Mouse (Mus musculus): ENCODE measurements around the gene Hps4.
"Not testable (repeated sequence)": the region's sequence is repeated elsewhere in the genome, so short reads cannot be mapped to it uniquely, and the experiment has no call there.

Gene Hps4

DNA sequence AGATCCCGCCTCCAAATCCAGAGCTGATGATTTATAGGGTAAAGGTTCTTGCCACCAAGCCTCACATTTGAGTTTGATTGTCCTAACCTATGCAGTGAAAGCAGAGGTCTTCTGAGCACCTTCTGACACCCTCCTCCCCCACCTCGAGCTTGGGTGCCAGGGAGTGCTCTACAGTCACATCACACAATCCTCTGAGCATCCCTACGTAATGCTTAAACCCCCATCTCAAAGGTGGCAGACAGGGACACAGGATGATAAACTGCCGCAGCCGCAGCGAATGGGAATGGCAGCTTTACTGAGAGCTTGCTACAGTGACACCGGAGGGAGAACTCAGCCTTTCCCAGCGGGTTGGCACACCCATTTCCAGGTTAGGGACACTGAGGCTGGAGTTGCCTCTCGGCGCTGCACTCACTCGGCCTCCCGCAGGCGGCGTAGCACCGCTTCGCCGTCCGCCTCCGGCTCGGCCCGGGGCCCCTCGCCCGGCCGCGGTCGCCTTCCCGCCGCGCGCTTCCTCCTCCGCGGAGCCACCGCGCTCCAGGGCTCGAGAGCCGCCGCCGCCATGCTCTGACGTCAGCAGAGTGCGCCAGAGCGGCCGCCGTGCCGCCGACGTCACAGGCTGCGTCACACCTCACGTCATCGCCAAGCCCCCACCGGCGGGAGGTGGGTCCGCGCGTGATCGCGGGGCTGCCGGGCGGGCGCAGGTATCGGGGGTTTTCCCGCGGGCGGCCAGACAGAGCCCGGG lies at the start of gene Hps4, which contains the start of gene Srrd:
Gene Hps4 (plus strand): TSS at position 621 of the 742 bp plus-strand sequence.
Gene Srrd (minus strand): TSS at position 578 of the 742 bp plus-strand sequence.
- peak; percentile 82 to 93 for DNase-seq (ENCODE audit: low spot score in 2 of 2)

DNA sequence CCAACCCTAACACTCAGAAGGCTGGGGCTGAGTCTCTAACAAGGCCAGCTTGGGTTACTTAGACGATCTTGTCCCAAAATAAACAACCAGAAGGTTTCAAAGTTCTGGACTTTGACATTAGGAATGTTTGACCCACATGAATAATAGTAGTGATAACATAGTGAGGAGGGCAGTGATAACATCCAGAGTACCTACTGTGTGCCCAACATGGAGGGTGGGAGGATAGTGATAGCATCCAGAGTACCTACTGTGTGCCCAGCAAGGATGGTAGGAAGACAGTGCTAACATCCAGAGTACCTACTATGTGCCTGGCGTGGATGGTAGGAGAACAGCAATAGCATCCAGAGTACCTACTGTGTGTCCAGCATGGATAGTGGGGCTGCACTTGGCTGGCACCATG lies 49.1 kb upstream of the Hps4 start:
- DNase-seq (ENCODE audit: low spot score in 2 of 2): no peak

DNA sequence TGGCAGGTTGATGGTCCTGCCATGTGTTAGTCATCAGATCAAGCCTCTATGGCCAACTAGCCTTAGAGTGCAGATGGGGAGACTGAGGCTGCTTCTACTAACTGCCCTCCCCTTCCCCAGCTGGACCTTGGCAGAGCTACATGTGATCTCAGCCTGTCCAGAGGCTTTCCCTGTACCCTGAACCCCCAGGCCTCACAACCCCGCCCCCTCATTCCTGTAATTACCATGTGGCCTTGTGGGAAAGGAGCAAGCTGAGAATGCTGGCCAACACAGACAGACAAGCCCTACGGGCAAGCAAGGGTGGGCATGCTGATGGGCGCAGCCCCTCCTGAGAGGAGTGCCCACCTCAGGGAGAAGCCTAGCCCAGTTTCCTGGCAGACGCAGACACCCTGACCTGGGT lies 48.2 kb upstream of the Hps4 start:
- DNase-seq (ENCODE audit: low spot score in 2 of 2): no peak

DNA sequence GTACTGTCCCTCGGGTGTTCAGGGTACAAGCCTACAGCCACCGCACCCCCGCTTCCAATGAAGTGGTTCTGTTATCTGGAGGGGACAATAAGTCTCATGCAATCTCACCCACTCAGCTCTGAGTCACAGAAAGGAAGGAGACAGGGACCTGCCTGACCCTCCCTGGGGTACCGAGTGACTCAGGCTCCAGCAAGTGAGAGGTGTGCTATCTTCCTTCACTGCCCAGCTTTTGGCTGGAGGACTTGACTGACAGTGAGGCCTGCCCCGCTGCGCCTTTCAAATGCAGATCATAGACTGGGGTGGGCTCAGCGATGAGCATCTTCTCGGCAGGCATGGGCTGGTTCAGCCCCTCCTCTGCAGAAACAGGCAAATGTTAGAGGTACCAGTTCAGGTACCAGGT lies 47.7 kb upstream of the Hps4 start:
- DNase-seq (ENCODE audit: low spot score in 2 of 2): no peak

DNA sequence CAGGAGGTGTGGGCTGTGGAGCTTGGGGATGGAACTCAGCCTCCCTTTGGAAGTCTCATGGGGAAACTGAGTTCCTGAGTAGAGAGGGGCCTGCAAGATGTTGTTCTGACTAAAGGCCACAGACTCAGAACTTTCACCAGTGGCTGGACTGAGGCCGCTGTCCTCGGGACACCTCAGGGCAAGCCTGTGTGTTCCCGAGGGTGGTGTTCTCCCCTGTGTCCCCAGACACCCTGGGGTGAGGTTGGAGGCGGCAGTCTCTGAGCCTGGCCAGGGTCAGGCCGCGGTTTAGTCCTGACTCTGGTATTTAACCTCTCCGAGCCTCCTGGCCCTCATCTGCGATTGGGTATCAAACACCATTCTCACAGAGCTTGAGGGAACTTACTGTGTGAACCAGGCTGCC lies 47.3 kb upstream of the Hps4 start:
- no peak for DNase-seq (ENCODE audit: low spot score in 2 of 2)

DNA sequence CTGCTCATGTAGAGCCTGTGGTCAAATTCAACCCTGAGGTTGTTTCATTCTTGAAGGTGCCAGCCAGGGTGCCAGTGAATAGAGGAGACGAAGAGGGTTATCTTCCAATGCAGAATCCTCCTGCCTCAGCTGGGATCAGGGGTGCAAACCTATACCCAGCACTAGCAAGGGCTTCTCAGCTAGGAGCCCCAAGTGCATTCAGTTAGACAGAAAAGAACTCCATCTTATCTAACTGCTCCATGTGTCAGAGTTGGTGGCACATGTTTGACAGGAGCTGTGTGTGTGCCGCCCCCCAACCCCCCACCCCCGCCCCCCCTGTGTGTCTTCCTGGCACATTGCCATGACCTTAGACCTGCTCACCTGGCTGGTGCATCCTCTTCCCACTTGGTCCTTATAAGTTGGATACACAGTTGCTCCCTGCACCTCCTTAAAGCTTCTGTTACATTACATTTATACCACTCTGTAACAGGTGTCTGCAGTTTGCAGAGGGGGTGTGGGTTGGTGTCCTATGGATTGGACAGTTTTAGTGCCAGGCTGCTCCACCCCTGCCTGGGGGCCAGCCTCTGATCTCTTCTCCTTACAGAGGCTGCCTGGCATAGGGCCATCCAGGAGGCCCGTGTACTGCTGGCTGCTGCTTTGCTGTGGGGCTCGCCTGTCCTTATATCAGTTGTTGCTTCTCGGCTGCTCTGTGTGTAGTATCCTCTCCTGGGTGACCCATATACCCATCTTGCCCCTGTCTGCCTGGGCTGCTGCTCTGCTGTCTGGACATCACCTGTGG lies 46.3 kb upstream of the Hps4 start:
- DNase-seq (ENCODE audit: low spot score in 2 of 2): peak in 1 of 2 experiments; percentile 60

DNA sequence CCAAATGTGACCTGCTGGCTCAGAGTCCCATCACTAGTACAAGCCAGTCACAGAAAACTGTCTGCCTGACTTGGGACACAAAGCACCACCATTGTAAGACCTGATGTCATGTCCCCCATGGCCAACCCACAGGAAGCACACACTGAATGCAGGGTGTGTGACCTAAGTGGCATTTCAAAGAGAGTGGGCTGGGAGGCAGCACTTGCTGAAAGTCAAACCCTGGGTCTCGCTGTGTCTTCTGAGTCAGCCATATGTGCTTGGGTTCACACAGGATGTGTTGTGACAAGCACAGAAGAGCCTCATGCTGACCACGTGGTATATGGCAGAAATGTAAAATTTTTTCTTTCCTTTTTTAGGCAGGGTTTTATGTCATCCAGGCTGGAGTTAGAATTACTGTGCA lies 45.6 kb upstream of the Hps4 start:
- DNase-seq (ENCODE audit: low spot score in 2 of 2): no peak

DNA sequence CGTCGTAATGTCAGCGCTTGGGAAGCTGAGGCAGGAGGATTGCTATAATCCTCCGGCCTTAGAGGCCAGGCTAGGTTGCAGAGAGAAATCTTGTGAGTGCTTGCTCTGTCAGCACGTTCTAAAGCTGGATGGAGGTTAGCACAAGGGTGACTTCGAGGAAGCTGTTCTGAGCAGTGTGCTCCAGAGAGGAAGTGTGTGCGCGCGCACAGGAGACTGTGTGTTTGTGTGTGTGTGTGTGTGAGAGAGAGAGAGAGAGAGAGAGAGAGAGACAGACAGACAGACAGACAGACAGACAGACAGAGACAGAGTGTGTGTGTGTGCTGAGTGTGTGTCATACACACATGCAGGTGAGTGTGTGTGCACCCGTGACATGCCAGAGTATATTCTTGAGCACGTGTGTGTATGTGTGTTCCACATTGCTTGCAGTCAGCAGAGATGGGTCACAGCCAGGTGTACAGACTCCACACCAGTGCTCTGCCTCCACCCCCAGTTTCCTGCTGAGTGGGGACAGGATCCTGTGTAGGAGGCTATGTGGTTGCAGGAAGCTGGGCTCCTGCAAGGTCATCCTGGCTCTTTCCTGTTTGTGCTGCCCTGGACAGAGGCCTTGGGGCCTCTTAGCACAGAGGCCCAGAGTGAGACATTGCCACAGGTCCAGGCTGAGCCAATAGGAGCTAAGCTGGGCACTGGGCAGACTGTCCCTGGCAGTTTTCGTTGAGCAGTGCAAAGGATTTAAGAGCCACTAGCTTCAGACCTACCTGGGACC lies 44.5 kb upstream of the Hps4 start:
- DNase-seq (ENCODE audit: low spot score in 2 of 2): no peak

DNA sequence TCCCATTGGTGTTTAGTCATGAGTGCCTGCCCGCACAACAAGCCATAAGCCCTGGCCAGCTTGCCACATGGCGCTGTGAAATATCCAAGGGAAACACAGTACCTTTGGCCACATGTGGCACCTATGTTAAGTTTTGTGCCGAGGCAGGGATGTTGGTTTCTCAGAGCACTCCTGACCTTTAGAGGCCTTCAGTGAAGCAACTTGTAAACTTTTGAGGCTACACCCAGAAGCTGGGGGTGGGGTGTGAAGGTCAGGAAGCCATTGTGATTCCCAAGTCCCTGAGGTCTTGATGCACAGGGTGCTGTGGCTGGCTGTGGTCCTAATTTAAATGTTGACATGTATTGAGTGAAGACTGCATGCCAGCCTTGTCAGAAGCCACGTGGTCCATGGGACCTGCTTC lies 43.5 kb upstream of the Hps4 start:
- DNase-seq (ENCODE audit: low spot score in 2 of 2): no peak

DNA sequence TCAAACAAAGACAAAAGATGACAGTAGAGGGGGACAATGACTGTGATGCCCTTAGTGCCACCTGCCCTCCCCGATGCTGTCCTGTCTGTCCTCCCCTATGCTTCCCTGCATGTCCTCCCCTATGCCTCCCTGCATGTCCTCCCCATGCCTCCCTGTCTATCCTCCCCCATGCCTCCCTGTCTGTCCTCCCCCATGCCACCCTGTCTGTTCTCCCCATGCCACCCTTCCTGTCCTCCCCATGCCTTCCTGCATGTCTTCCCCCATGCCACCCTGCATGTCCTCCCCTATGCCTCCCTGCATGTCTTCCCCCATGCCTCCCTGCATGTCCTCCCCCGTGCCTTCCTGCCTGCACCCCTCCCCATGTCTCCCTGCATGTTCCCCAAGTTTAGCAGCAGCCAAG lies 42.8 kb upstream of the Hps4 start:
- DNase-seq (ENCODE audit: low spot score in 2 of 2): no peak

DNA sequence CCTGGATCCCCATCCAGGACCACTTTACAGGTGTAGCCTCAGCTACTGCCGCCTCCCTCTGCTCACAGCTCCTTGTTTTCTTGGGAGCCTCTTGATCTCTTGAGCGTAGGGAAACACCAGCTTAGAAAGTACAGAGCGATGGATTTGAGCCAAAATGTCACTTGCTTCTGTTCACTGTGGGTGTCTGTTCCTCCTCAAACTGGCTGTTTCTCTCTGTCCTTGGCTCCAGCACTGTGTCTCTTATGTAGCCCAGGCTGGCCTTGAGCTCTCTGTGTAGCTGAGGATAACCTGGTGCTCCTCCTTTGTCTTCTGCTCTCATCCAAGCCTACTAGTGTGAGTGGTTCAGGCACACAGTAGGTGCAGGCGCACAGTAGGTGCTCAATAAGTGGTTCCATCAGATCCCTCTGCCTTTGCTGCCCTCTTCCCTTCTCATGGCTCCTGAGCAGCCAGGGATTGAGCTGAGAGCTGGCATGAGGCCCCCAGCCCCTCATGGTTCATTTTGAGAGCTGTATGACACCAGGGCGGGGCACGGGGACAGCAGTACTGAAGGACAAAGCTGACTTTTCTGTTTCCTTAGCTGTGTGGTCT lies 42.1 kb upstream of the Hps4 start:
- DNase-seq (ENCODE audit: low spot score in 2 of 2): no peak

DNA sequence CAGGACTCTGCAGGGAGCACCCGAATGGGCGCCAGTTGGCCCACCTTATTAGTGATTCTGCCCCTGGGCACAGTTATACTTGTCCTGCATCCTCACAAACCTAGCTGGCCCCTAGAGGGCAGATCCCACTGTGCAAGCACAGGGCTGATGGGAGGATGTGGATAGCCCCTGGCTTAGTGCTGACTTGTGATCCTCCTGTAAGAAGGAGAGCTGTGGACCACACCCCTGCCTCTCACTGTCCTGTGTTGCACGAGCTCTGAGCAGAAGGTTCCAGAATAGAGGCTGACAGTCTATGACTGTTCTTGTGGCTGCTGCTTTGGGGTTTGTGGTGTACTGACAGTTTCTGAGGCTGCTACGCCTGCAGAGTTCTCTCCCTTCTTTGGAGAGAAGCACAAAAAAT lies 41.2 kb upstream of the Hps4 start:
- DNase-seq (ENCODE audit: low spot score in 2 of 2): no peak

DNA sequence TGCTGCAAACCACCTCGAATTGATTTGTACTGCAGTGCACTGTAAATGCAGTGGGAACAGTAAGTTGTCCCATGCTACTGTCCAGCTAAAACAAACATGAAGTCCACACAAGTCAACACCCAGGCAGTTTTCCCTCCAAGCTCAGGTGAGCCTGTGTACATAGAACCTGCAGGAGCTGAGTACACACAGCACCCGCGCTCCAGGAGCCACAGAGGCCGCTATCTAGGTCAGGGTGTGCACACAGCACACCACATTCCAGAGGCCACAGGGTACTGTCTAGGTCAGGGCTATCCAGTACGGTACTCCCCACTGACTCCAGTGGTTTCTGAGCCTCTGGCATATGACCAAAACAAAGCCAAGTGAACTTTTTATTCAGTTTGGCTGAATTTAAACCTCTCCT lies 40.6 kb upstream of the Hps4 start:
- DNase-seq (ENCODE audit: low spot score in 2 of 2): no peak

DNA sequence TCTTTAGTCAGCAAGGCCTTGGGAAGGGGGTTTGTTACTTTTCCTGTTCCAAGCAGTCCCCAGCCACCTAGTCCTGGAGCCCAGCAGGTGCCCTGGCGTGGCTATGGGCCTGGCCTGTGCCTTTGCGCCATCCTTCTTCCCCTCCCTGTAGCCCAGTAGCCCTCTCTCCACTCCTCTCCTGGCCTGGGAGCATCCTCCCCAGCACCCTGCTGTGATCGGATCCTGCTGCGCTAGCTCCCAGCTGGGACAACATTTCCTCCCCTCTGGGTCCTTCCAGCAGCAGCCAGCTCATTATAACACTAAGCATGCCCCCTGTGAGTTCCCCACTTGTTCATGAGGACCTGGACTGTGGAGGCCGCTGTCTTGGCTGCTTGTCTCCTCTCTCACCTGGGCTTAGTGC lies 37.0 kb upstream of the Hps4 start:
- no peak for DNase-seq (ENCODE audit: low spot score in 2 of 2)

DNA sequence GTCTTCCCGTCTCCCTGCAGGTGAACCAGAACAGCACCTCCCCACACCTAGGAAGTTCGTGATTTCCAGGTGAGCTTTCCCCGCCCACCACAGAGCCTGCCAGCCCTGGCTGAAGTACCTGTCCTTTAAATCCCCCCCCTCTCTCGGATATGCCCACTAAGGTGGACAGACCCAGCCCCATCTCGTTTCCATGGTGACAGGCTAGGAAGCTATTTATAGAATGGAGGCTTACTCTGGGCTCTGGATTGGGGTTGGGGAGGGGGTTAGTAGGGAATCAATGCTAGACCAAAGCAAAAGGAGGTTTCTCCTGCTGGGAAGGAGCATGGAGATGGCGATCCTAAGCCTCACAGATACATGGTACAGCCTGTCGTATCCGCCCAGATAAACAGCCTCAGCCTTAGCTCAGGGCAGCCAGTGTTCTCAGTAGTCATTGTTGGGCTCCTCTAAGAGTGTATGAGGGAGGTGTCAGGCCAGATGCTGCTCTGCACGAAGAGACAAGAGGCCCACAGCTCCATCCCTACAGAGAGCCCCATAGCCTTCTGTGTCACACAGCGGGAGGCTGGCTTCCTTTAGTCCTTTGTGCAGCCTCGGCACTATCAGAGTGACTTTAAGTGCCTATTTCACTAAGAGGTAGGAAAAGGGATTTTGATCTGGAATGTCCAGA lies 29.5 kb upstream of the Hps4 start:
- DNase-seq (ENCODE audit: low spot score in 2 of 2): no peak

DNA sequence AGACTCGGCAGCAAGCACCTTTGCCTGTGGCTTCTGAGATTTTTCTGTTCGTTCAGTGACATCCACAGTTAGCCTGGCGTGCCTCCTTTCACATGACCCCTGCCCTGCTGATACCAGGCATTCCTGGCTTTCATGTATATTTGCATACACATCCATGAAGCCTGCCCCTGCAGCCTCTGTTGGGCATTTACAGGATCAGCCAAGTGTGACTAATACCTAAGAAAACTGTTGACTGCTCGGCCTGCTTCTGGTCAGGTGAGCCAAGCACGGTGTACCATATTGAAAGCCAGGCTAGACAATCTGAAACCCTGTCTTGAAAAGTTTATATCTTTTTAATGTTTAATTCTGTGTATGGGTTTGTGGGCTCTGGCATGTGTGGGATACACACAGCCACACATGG lies 26.4 kb upstream of the Hps4 start:
- DNase-seq (ENCODE audit: low spot score in 2 of 2): no peak

DNA sequence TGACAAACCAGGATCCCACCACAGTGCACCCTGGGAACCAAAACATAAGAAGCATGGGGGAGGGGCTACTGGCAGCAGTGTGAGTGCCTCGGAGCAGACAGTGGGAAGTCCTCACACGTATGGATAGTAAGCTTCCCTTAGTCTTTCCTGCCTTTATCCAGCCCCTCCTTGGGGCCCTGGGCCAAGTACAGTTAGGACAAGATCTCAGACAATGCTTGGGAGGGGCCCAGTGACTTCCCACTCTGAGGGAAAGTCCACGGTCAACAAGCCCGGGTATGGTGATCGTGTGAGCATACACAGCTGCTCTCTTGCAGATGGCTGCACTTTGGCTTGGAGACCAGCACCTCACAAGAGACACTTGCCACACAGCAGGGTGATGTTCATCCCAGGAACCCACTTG lies 25.6 kb upstream of the Hps4 start:
- no peak for DNase-seq (ENCODE audit: low spot score in 2 of 2)

DNA sequence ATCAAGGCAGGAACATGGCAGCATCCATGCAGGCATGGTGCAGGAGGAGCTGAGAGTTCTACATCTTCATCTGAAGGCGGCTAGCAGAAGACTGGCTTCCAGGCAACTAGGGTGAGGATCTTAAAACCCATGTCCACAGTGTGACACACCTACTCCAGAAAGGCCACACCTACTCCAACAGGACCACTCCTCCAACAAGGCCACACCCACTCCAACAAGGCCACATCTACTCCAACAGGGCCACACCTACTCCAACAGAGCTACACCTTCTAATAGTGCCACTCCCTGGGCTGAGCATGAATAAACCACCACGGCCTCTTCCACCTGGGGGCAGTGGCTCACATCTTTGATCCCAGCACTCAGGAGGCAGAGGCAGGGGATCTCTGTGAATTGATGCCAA lies 23.5 kb upstream of the Hps4 start:
- not testable (repeated sequence) for DNase-seq (ENCODE audit: low spot score in 2 of 2)

DNA sequence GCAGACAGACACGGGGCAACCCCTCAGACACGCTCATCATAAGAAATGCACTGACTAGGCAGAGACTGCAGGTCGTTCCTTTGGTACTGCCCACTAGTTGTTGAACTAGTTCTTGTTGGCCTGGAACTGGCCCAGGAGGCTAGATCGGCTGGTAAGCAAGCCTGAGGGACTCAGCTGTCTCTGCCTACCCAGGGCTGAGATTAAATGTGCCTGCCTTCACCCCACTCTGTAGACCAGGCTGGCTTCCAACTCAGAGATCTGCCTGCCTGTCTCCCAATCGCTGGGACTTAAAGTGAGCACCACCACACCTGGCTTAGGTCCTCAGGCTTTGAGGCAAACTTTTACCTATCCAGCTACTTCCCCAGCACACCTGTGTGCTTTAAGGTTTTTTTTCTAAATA lies 22.5 kb upstream of the Hps4 start:
- DNase-seq (ENCODE audit: low spot score in 2 of 2): no peak

DNA sequence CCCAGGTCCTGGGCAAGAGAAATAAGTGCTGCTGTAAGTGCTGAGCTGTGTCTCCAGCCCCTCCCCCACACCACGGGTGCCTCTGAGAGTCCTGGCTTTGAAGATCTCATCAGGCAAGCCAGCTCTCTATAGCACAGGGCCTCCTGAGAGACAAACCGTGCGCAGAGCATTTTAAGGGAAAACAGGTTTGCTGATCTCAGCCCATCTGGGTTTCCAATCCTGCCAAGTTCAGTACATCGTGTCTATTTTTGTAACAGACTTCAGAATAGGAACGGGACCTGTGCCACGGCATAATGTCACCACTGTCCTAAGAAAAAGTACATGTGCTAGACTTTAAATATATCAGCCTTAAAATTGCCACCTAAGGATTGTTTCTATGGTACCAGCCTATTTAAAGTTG lies 21.9 kb upstream of the Hps4 start:
- no peak for DNase-seq (ENCODE audit: low spot score in 2 of 2)

DNA sequence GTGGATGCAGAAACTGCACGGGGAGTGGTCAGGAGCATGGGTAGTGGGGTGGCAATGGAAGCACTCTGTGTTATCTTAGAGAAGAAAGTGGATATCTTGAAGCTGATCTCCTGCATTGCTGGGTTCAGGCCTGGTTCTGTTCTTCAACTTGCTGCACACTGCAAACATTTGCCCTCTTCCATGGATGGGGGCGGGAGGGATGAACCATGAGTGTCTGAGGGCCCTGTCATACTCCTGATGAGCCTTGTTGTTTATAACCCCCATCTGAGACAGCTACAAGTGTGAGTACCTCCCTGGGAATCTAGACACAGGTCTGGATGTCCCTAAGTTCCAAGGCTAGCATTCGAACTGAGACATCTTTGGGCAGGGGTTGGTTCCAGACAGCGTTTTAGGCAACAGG lies 21.5 kb upstream of the Hps4 start:
- no peak for DNase-seq (ENCODE audit: low spot score in 2 of 2)

DNA sequence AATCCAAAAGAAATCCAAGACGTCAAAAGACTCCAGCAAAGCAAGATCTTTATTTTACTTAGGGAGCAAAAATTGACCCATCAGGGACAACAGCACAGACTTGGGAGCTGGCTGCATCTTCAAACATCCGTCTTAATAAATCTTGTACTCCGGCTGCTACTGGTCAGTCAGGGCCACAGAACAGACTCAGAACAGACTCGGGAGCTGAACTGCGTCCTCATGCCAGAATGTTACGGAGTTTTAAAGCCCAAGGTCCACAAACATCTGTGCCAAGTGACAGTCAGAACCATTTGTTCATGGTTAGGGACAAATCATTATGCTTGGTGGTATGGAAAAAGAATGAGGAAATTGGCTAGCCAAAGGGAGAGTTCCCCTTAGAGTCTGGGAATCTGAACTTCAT lies 19.6 kb upstream of the Hps4 start:
- no peak for DNase-seq (ENCODE audit: low spot score in 2 of 2)

Measured in spleen, postnatal 4 days (tissue).